Mouse (Mus musculus) right cerebral cortex, postnatal 4 days (tissue): ENCODE results near the gene Gm2663.
"Not testable (repeated sequence)": the region's sequence is repeated elsewhere in the genome, so short reads cannot be mapped to it uniquely, and the experiment has no call there.

Experiments used
- DNase-seq: peaks from one replicate; pipeline ENCODE4 v3.0.0-alpha.2; 2022

Gm2663 gene

GRCm38 (mm10) chr6:40999379-40999778 lies at the start of gene Gm2663:
Gm2663 (minus strand) TSS chr6:40999479.
- DNase-seq, result not testable (repeated sequence)

- no peak for DNase-seq
These were observed 49.3 kb upstream of the Gm2663 start for GRCm38 (mm10) chr6:41048602-41049001.

GRCm38 (mm10) chr6:41047961-41048360 lies 48.7 kb upstream of the Gm2663 start:
- no peak for DNase-seq

GRCm38 (mm10) chr6:41047202-41047601 lies 47.9 kb upstream of the Gm2663 start:
- DNase-seq, result no peak

- DNase-seq, result no peak
These were observed 47.3 kb upstream of the Gm2663 start for GRCm38 (mm10) chr6:41046553-41046952.

- no peak for DNase-seq
These were observed 45.5 kb upstream of the Gm2663 start for GRCm38 (mm10) chr6:41044753-41045152.

GRCm38 (mm10) chr6:41044314-41044713 lies 45.0 kb upstream of the Gm2663 start:
- no peak for DNase-seq

- DNase-seq, result no peak
These were observed 36.1 kb upstream of the Gm2663 start, which contains the start of gene 2210010C04Rik for GRCm38 (mm10) chr6:41035409-41035808. 2210010C04Rik (minus strand) TSS chr6:41035509.

GRCm38 (mm10) chr6:41032802-41033201 lies 33.5 kb upstream of the Gm2663 start:
- DNase-seq, result no peak

- no peak for DNase-seq
These were observed 33.0 kb upstream of the Gm2663 start for GRCm38 (mm10) chr6:41032231-41032630.

GRCm38 (mm10) chr6:41030821-41031220 lies 31.5 kb upstream of the Gm2663 start:
- DNase-seq, result no peak

- DNase-seq, result no peak
These were observed 27.8 kb upstream of the Gm2663 start for GRCm38 (mm10) chr6:41027053-41027452.

- no peak for DNase-seq
These were observed 26.8 kb upstream of the Gm2663 start for GRCm38 (mm10) chr6:41025873-41026650.

- DNase-seq, result no peak
These were observed 19.9 kb upstream of the Gm2663 start for GRCm38 (mm10) chr6:41019140-41019539.

- no peak for DNase-seq
These were observed 19.4 kb upstream of the Gm2663 start for GRCm38 (mm10) chr6:41018629-41019028.

- no peak for DNase-seq
These were observed 15.8 kb upstream of the Gm2663 start for GRCm38 (mm10) chr6:41015065-41015464.

- not testable (repeated sequence) for DNase-seq
These were observed 34.8 kb downstream of the Gm2663 start, which contains the start of gene 1810009J06Rik for GRCm38 (mm10) chr6:40964454-40964853. 1810009J06Rik (plus strand) TSS chr6:40964754.

- no peak for DNase-seq
These were observed 45.6 kb downstream of the Gm2663 start for GRCm38 (mm10) chr6:40953716-40954115.

GRCm38 (mm10) chr6:40951770-40952169 lies 47.5 kb downstream of the Gm2663 start, which contains the start of gene Gm4744:
Gm4744 (minus strand) TSS chr6:40951870.
- no peak for DNase-seq
